Comparison of ENCODE assay signal across 8 mouse cellular contexts in genomic region chr2:92883912-92884243, GRCm38 (mm10). TPM values are rescaled to one million over a fixed set of nuclear protein-coding genes. Genes with fewer than 3 reads are reported as not detected.
DNase-seq lines count a peak whose midpoint lies in the region; ATAC-seq lines count a peak whose summit lies in the region.

No protein-coding gene starts in this region.

- no peak overlapping the region for H3K4me2 ChIP-seq in limb, embryonic 15.5 days

- peaks cover 13% of the 10 kb centered on the region; the same call in 1 of the 2 replicates for H3K27me3 ChIP-seq in limb, embryonic 15.5 days

- H3K9ac ChIP-seq in limb, embryonic 15.5 days: no peak overlapping the region

- no peaks in the 10 kb centered on the region for H3K9me3 ChIP-seq in limb, embryonic 15.5 days

- H3K4me1 ChIP-seq in limb, embryonic 15.5 days: peaks cover 8% of the 10 kb centered on the region

- H3K36me3 ChIP-seq in limb, embryonic 15.5 days: no peaks in the 10 kb centered on the region

- no peak for ATAC-seq in limb, embryonic 15.5 days (ENCODE audit: insufficient number of reproducible peaks, low FRiP score, low TSS enrichment, low read depth)

- no peak overlapping the region for H3K4me3 ChIP-seq in limb, embryonic 15.5 days

- 0 out of 2 replicates have a peak overlapping the region, but pooled peaks have one; percentile 28 for H3K27ac ChIP-seq in limb, embryonic 15.5 days

- intact Hi-C loops in heart, postnatal 10 days (cut with DNase I): loop anchor here (2.0 kb wide), 1 partner anchor 179 kb away; no protein-coding TSS in a partner anchor

- peak; percentile 26 for DNase-seq in adrenal gland, postnatal 10 days
- DNase-seq in adrenal gland, postnatal 4 days (ENCODE audit: low spot score in 2 of 2): no peak
- peak; percentile 50 for DNase-seq in Muller cell, postnatal 12 days (ENCODE audit: inconsistent ontology term)
- peak; percentile 15 to 17 for DNase-seq in heart, postnatal 10 days
- peak; percentile 80 for DNase-seq in retina, postnatal 1 day
- DNase-seq in spleen, postnatal 4 days (ENCODE audit: low spot score in 2 of 2): no peak
- no peak for DNase-seq in urinary bladder, postnatal 10 days (ENCODE audit: low spot score)

- WGBS in limb, embryonic 15.5 days: 7% methylated on average over 2 of the region's 2 CpGs

RNA-seq across cellular contexts. Expression of gene Syt13, which starts 31.0 kb away (rescaled TPM):
- total RNA-seq in adrenal gland, postnatal 10 days (2021): 1 to 10 TPM in 1 of 2 experiments, under 1 TPM in 1; 0.97 to 1.1 TPM
- total RNA-seq in adrenal gland, postnatal 4 days (2021): 1 to 10 TPM; 1.1 to 3.9 TPM
- total RNA-seq in heart, postnatal 10 days (2021): under 1 TPM; 0.07 to 0.48 TPM
- polyA plus RNA-seq in limb, embryonic 15.5 days (2015; fragmentation: Nextera tagmentation; extraction: Ambion mirVana): 6.2 and 7.0 TPM in 2 replicates

Comparison
In these comparisons a context has a peak if more than half of its experiments do, and no peak if none do; other contexts are left out.
1. DNase-seq: peak in adrenal gland, postnatal 10 days (single experiment), Muller cell, postnatal 12 days (single experiment), heart, postnatal 10 days (2 of 2) and retina, postnatal 1 day (single experiment); none in adrenal gland, postnatal 4 days (0 of 2), spleen, postnatal 4 days (0 of 2) and urinary bladder, postnatal 10 days (single experiment).